Mouse (Mus musculus) left cerebral cortex, adult 2 months (tissue): ENCODE data around the gene Scand1. TPM values are rescaled to one million over a fixed set of nuclear protein-coding genes. Genes with fewer than 3 reads are reported as not detected.

Experiments used
- DNase-seq, 2 experiments: peaks; one replicate each; pipeline ENCODE4 v3.0.0; 2021 to 2022; ENCODE audit warnings: low spot score in 2 of 2, mixed read lengths in 1 of 2; ENCODE audit errors: extremely low spot score in 1 of 2
- H3K27ac ChIP-seq: fragments of 200-600 bp; 2 replicates; pipeline ENCODE4 v1.8.1; 2022
- H3K4me3 ChIP-seq: fragments of 200-600 bp; 2 replicates; pipeline ENCODE4 v1.8.1; 2022
- CTCF ChIP-seq: fragments of 200-600 bp; IDR thresholded peaks from 2 replicates; pipeline ENCODE4 v1.8.1; 2022; ENCODE audit warnings: antibody characterized with exemption, mild to moderate bottlenecking, moderate library complexity
- intact Hi-C: fragments of 180-260 bp; cut with DNase I; formaldehyde crosslinking; loops from one replicate; pipeline ENCODE4 v1.15.1; 2025
- long read RNA-seq, 2 experiments: library from polyadenylated mRNA; stranded (forward); transcript quantifications; one replicate each; pipeline ENCODE4 v2.0.0; 2021; ENCODE audit warnings: borderline mapping rate in 2 of 2
- total RNA-seq, 2 experiments: library from RNA; stranded (reverse); gene quantifications; 2 replicates each; pipeline ENCODE4 v1.2.3; 2021

The Scand1 gene
- total RNA-seq, result 10 to 100 TPM; 81.9 to 84.4 TPM
- long read RNA-seq, experiment 1, transcript Scand1-201 (2 exons, 759 nt), result major isoform, 23 of 48 reads
- long read RNA-seq, experiment 1, partial matches to known transcripts, result 0 of 48 reads
- long read RNA-seq, experiment 1, other reads (novel, unspliced or antisense), result 25 of 48 reads
- long read RNA-seq, experiment 2, transcript Scand1-201 (2 exons, 759 nt), result major isoform, 21 of 37 reads
- long read RNA-seq, experiment 2, partial matches to known transcripts, result 0 of 37 reads
- long read RNA-seq, experiment 2, other reads (novel, unspliced or antisense), result 16 of 37 reads

GRCm38 (mm10) chr2:156312297-156312897 is at the start of gene Scand1, which contains the start of gene Cnbd2:
TSS of gene Scand1 (minus strand) at chr2:156312704.
TSS of gene Cnbd2 (plus strand) at chr2:156312299.
- peak; percentile 10 for TF ChIP-seq CTCF
- Histone ChIP-seq H3K27ac (peak within 1 kb of the TSS; percentile 98), H3K4me3 (peak within 1 kb of the TSS; percentile 99)
- DNase-seq, result peak; percentile 79 to 82
- intact Hi-C loops, result loop anchor here (5.0 to 10.0 kb wide), 3 partner anchors 150 to 392 kb away; no protein-coding TSS in a partner anchor

DNA sequence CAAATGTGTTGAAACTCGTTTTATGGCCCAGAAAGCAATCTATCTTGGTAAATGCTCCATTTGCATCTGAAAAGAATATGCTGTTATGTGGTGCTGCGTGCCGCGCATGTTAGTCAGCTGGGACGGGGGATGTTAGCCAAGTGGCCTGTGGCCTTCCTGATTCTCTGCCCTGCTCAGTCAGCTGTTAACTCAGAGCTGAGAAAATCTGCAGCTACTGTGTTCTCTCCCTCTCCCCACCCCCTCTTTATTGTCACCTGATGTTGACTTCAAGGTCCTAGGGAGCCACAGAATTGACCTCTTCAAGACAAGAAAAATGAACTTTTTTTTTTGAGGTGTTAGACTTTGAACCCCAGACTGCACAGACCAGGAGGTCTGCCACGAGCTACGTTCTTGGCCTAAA is 43.5 kb upstream of the Scand1 start:
- intact Hi-C loops, result no loop called here
- H3K4me3 ChIP-seq, result no peak overlapping the region
- no peak overlapping the region; the same call in 1 of the 2 replicates for H3K27ac ChIP-seq
- DNase-seq, result peak in 1 of 2 experiments; percentile 27
- TF ChIP-seq CTCF, result no peak

DNA sequence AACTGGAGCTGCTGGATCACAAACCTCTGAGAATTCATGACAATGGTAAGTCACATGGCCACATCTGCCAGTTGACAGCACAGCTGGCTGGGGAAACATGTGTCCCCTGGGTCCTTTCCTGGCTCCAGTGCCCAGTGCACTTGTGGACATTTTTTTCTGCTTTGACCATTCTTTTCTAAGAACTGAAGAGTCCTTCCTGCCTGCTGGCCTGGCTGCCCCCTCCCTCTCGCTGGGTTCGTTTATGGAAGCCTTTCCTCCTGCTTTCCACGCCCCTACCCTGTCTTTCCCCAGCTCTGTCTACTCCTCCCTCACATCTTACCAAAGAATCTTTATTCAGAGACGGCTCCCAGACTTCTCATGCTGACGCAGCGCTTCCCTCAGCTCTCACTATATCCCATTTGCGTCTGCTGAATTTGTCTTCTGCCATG is 40.8 kb upstream of the Scand1 start:
- Histone ChIP-seq H3K4me3 (no peak overlapping the region), H3K27ac (no peak overlapping the region)
- intact Hi-C loops, result no loop called here
- no peak for DNase-seq
- TF ChIP-seq CTCF, result no peak

DNA sequence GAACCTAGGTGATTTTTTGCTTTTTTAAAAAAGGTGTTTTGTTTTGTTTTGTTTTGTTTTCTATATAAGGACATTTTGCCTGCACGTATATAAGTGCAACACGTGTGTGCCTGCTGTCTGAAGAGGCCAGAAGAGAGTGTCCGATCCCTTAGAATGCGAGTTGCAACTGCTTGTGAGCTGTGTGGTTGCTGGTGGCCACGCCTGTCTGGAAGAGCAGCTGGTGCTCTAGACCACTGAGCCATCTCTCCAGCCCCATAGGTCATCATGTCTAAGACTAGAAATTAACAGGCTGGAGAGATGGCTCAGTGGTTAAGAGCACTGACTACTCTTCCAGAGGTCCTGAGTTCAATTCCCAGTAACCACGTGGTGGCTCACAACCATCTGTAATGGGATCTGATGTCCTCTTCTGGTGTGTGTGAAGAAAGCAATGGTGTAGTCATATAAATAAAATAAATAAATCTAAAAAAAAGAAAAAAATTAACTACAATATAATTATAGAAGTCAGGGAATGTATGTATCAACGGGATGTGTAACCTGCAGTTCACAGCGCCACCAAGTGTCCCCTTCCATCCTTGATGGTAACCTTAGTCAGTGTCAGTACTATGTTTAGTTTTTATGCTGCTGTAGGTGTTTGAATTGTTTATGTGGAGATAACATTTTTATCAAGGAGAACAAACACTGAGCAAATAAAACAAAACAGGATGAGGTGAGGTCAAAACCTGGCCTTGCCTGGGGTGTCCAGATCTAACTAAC is 40.1 kb upstream of the Scand1 start:
- no peak overlapping the region for H3K27ac ChIP-seq
- H3K4me3 ChIP-seq, result no peak overlapping the region
- intact Hi-C loops, result no loop called here
- TF ChIP-seq CTCF, result peak; percentile 28
- no peak for DNase-seq

DNA sequence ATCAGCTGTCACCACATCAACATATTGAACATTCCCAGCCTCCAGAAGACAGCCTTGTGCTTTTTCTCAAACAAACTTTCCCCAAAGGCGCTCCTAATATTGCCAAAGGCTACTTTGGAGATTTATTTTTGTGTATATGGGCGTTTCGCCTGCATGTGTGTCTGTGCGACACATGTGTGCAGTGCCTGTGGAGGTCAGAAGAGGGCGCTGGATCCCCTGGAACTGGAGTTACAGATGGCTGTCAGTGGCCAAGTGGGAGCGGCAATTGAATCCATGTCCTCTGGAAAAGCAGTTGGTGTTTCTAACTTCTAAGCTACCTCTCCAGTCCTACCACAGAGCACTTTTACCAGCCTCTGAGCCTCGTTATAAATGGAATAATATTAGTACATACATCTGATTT is 38.7 kb upstream of the Scand1 start:
- DNase-seq, result no peak
- H3K27ac ChIP-seq, result no peak overlapping the region
- intact Hi-C loops, result no loop called here
- TF ChIP-seq CTCF, result peak; percentile 19
- no peak overlapping the region for H3K4me3 ChIP-seq

DNA sequence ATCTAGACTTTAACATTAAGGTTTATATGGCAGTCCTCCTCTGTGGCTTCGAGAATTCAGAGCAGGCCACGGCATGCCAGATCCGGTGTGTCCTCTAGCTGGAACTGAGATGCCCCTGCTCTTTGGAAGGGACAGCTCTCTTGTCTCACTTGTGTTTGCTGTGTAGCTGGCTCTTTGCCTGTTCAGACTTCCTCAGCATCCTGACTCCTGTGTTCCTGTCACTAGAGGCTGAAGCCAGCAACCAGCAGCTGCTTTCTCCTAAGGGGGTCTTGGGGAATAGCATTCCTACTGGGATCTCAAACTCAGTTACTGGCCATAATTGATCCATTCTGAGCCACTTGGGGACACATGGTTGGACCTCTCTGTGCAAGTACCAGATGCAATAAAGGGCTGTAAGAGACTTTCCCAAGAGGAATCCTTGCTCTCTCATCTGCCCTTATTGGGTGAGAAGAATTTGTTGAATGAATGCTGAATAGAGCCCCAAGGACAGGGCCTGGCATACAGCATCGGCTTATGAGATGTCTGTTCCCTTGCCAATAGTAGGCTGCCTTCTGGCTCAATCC is 36.9 kb upstream of the Scand1 start:
- no peak overlapping the region for H3K27ac ChIP-seq
- DNase-seq, result no peak
- intact Hi-C loops, result no loop called here
- TF ChIP-seq CTCF, result no peak
- no peak overlapping the region for H3K4me3 ChIP-seq

DNA sequence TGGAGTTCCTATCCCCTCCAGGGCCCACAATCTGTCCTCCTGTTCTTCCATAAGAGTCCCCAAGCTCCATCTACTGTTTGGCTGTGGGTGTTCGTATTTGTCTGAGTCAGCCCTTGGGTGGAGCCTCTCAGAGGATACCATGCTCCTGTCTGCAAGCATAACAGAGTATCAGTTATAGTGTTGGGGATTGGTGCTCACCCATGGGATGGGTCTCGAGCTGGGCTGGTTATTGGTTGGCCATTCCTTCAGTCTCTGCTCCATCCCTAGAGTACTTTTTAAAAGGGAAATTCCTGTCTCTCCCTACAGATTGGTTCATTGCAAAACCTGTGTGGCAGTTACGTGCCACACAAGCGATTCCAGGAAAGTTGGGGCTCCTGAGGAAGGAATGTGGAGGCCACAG is 36.3 kb upstream of the Scand1 start:
- TF ChIP-seq CTCF, result no peak
- DNase-seq, result no peak
- Histone ChIP-seq H3K4me3 (no peak overlapping the region), H3K27ac (no peak overlapping the region)
- intact Hi-C loops, result no loop called here

- intact Hi-C loops, result no loop called here
- Histone ChIP-seq H3K27ac (no peak overlapping the region), H3K4me3 (no peak overlapping the region)
- peak; percentile 65 for TF ChIP-seq CTCF
- no peak for DNase-seq
Observed at GRCm38 (mm10) chr2:156344775-156345532, 32.5 kb upstream of the Scand1 start.

- TF ChIP-seq CTCF, result no peak
- DNase-seq, result no peak
- no peak overlapping the region for H3K4me3 ChIP-seq
- intact Hi-C loops, result no loop called here
- no peak overlapping the region for H3K27ac ChIP-seq
Observed at GRCm38 (mm10) chr2:156340078-156340477, 27.6 kb upstream of the Scand1 start.

DNA sequence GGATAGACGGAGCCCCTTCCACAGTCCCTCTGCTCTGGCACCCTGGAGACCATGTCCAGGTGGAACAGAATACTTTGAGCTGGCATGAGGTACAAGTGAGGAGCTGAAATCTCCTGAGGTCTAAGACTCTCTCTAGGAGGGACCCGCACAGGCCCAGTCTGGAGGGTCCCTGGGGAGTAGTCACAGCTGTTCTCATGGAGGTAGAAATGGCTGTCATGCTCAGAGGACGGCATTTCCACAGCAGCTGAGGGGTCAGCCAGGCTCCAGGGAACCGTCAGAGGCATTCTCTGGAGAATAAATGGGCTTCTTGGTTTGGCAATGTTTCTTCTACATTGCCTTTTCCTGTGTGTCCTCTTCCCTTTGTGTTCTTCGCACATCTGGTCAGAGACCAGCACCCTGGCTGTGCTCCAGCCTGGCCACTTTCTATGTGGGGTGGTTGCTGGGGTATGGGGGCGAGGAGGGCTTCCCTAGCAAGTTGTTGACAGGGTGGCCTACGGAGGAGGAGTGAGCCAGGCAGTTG is 19.0 kb upstream of the Scand1 start:
- no peak for TF ChIP-seq CTCF
- intact Hi-C loops, result no loop called here

DNA sequence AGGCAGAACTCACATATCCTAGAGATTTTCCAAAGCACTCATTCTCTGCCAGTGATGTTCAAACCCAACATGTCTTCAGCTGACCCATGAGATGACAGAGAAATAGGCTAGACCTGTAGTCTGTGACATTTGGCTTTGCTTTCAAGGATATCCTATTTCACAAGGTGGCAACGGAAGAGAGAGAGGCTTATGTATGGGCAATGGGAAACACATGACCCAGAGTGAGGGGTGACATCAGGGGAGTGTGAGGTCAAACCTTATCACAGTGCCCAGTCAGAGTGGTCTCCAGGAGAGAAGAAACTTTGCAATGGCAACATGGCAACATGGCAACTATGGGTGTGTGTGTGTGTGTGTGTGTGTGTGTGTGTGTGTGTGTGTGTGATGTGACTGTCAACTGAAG is 18.2 kb upstream of the Scand1 start:
- DNase-seq, result no peak

More for the DNA sequence above, 19.0 kb upstream of the Scand1 start:
- H3K4me3 ChIP-seq, result no peak overlapping the region
- no peak for DNase-seq
- H3K27ac ChIP-seq, result no peak overlapping the region

More for the DNA sequence above, 18.2 kb upstream of the Scand1 start:
- no peak overlapping the region for H3K27ac ChIP-seq
- H3K4me3 ChIP-seq, result no peak overlapping the region
- intact Hi-C loops, result no loop called here
- TF ChIP-seq CTCF, result no peak
